Mouse (Mus musculus) adrenal gland, postnatal 25 days (tissue): ENCODE measurements around the gene Lysmd4. TPM values are rescaled to one million over a fixed set of nuclear protein-coding genes. Genes with fewer than 3 reads are reported as not detected.
"Not testable (repeated sequence)": the region's sequence is repeated elsewhere in the genome, so short reads cannot be mapped to it uniquely, and the experiment has no call there.

ENCODE experiments used
- DNase-seq: peaks from one replicate; pipeline ENCODE4 v3.0.0; 2021; ENCODE audit warnings: mixed read lengths
- total RNA-seq: library from RNA; stranded (reverse); gene quantifications from 2 replicates; pipeline ENCODE4 v1.2.3, GENCODE M21; 2021

Gene Lysmd4
- total RNA-seq, 1 experiment from 2014 or later: 11.8 TPM

- DNase-seq: no peak
These were observed 8.3 kb downstream of the Lysmd4 start for GRCm38 (mm10) chr7:67230640-67231140.

GRCm38 (mm10) chr7:67232504-67232903 is 10.2 kb downstream of the Lysmd4 start:
- no peak for DNase-seq

- no peak for DNase-seq
These were observed 12.5 kb downstream of the Lysmd4 start for GRCm38 (mm10) chr7:67234797-67235196.

DNA sequence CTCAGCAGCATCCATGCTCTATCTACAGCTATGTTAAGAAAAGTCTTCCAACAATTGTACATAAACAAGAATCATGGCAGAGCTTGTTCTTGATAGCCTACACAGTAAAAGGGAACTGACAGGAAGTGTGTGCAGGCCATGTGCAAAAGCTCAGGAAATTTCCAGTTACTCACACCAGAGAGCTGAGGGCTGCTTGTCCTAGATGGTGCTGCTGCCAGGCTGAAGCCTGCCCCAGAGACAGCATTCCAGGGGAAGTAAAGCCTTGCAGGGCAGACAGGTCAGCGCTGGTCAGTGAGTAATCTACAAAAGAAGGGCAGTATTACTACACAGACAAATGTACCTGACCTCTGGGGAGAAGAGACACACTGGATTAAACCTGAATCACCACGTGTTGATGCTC is 14.0 kb downstream of the Lysmd4 start:
- no peak for DNase-seq

DNA sequence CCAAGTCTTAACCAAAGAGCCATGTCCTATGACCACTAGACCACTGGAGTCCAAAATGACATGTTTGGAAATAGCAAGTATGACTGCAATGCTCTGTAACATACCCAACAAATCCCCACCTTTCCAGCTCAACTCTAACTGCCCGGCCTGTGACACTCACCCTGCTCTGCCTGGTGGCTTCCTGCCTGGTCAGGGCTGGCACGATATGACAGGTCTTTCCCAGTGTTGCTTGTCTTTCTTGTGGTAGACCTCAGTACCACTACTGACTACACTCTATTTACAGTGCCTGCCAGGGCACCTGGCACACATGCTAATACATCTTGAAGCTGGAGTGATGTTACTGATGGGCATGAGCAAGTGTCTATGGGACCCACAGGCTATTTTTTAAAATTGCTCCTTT is 15.4 kb downstream of the Lysmd4 start:
- DNase-seq: no peak

GRCm38 (mm10) chr7:67241969-67242368 is 19.6 kb downstream of the Lysmd4 start:
- DNase-seq: no peak

DNA sequence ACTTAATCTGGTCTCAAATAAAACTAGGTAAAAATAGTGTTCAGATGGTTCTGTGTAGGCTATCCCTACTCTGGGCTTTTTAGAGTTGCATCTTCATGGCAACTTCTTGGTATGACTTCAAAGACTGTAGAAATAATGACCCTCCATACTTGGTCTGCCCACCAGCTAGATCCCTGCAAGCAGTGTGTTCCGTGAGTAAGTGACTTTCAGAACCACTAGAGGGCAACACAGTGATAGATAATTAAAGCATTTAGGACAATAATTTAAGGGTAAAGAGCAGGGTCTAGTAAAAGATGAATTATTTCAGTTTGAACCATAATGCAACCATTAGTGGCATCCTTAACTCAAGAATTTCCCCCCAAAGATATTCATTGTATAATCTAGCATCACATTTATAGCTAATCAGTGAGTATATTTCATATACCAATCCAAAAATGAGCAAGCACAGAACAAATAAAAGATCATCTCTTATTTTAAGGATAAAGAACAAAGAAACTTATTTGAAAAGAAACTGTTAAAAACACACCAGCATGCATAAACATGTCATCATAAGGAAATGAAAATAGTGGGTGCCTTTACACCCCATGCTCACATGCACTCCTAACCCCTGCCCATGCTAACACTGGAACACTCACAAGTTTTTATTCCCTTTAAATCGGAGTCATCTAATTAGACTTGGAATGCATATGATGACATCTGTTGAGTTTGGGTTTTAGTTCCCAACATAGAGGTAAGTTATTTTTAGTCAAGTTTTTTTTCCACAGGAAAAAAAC is 21.0 kb downstream of the Lysmd4 start:
- DNase-seq: no peak

GRCm38 (mm10) chr7:67243894-67244282 is 21.5 kb downstream of the Lysmd4 start:
- DNase-seq: no peak

GRCm38 (mm10) chr7:67245255-67245654 is 22.9 kb downstream of the Lysmd4 start:
- DNase-seq: no peak

- DNase-seq: no peak
These were observed 23.7 kb downstream of the Lysmd4 start for GRCm38 (mm10) chr7:67246067-67246466.

DNA sequence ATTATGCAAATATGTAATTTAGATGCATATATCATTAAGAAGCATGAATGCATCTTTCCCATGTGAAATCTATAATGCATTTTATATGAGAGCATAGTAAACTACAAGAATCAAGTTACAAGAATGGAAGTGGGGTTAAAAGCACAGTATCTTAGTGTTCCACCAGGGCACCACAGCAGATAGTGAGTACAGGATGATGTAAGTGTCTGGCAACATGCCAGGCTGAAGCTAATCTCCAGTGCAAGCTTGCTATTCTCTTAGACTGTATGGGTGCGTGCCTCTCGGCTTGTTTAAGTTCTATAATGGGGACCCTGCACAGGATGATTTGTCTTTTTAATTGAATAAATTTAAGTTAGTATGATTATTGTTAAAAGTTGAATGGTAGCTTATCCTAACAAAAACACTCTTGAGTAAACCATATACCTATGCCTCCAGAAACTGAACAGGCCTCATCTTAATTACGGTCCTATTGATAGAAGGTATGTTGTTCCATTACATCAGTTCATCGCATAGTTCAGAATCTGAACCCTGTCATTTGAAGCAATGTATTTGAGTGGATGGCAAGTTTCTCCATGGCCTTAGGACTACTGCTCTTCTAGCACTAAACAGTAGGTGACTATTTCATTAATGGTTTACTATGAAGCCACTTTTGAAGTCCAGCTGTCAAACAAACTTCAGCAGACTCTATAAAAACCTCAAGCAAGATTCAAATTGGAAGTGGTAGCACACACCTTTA is 37.7 kb downstream of the Lysmd4 start:
- DNase-seq: peak; percentile 81

DNA sequence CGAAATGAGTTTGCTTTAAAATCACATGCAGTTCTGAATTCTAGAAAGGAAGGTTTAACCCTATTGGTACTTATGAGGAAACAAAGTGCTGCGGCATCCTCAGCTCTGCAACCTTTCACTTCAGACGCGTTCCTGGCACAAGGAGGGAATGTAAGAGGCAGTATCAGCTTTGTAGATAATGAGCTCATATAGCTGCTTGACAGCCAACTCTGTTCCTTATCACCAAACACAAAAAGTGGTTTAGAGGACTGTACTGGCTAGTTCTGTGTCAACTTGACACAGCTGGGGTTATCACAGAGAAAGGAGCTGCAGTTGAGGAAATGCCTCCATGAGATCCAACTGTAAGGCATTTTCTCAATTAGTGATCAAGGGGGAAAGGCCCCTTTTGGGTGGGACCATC is 48.1 kb downstream of the Lysmd4 start:
- DNase-seq: not testable (repeated sequence)

GRCm38 (mm10) chr7:67283581-67283980 is 61.2 kb downstream of the Lysmd4 start:
- no peak for DNase-seq

DNA sequence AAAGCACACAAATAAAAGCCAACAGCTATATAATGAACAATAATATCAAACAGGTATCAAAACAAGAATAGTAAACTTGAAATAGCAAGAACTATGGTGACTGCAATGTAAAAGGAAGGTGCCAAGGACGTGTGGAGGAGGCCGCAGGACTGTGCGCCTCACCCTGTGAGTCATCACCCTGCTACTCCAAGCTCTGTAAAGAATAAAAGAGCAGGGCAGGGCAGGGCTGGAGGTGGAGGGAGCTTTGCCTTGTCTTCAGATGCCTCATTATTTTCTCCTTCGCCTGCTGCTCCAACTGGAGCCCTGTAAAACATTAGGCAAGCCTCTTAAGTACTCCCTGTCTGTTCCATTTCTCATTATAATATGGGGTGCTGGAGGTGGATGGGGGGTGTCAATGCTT is 65.1 kb downstream of the Lysmd4 start:
- peak; percentile 57 for DNase-seq

- no peak for DNase-seq
These were observed 69.0 kb downstream of the Lysmd4 start for GRCm38 (mm10) chr7:67291356-67291755.

- DNase-seq: no peak
These were observed 74.1 kb downstream of the Lysmd4 start for GRCm38 (mm10) chr7:67296419-67296818.

- no peak for DNase-seq
These were observed 82.6 kb downstream of the Lysmd4 start for GRCm38 (mm10) chr7:67304937-67305336.

- no peak for DNase-seq
These were observed 84.7 kb downstream of the Lysmd4 start for GRCm38 (mm10) chr7:67307078-67307477.

DNA sequence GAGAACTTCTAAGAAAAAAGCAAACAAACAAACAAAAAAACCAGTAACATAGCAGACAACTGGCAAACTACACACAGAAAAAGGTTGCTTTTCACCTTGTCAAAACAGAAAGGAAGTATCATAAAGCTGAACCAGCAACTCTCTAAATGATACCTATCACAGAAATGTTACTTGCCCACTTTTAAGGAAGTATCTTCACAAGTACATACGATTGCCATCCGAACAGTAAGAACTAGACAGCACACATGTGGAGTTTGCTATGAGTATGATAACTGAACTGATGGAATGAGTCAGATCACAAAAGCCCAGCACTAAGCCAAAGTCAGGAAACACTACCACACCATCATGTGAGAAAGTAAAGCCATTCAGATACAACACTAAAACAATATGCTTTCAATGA is 85.8 kb downstream of the Lysmd4 start:
- DNase-seq: no peak

GRCm38 (mm10) chr7:67310151-67310550 is 87.8 kb downstream of the Lysmd4 start:
- DNase-seq: no peak

GRCm38 (mm10) chr7:67313200-67313599 is 90.9 kb downstream of the Lysmd4 start:
- no peak for DNase-seq

DNA sequence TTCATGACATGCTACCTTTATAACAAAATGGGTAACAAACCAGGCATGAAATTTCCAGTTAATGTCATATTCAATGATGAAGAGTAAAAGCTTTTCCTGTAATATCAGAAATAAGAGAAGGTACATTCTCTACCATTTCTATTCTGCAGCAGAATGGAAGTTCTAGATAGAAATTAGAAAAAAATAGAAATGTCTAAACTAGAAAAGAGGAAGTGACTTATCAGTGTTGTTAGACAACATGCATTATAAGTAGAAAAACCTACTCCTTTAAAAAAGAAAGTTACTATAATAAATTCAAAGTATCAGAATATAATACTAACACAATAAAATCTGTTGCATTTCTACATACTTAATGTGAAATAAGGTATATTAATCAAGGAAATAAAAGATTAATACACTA is 96.4 kb downstream of the Lysmd4 start:
- no peak for DNase-seq

DNA sequence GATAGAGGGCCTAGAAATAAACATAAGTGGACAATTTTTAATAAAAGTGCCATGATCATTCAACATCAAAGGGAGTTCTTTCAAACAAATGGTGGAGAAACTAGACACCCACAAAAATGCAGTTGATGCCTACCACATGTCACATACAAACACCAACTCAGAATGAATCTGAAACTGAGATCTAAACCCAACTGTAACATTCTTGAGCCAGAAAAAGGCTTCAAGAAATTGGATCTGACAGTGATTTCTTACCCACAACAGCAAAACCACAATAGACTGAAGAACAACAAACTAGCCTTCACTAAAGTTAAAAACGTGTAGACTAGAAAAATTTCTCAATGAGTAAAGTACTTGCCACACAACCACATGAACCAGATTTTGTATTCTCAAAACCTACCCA is 98.0 kb downstream of the Lysmd4 start:
- DNase-seq: no peak
